Mouse (Mus musculus) C2C12 (cell line): ENCODE measurements around the gene Calb2.

Experiments used
- CEBPB ChIP-seq: IDR thresholded peaks from one replicate; pipeline ENCODE4 v1.6.1; 2011; ENCODE audit warnings: low read depth, mild to moderate bottlenecking, control low read depth, moderate library complexity
- CTCF ChIP-seq: IDR thresholded peaks from one replicate; pipeline ENCODE4 v1.5.1; 2011; ENCODE audit not compliant: control insufficient read depth, insufficient read depth, insufficient read length
- FOSL1 ChIP-seq: IDR thresholded peaks from one replicate; pipeline ENCODE4 v1.8.0; 2011; ENCODE audit warnings: mild to moderate bottlenecking, low read length; ENCODE audit not compliant: poor library complexity, insufficient read depth, severe bottlenecking
- MAX ChIP-seq: IDR thresholded peaks from one replicate; pipeline ENCODE4 v1.6.1; 2011; ENCODE audit warnings: mild to moderate bottlenecking, control low read depth
- MYOD1 ChIP-seq: IDR thresholded peaks from one replicate; pipeline ENCODE4 v1.6.1; 2011; ENCODE audit warnings: low read depth; ENCODE audit not compliant: control insufficient read depth, insufficient read length
- MYOG ChIP-seq: IDR thresholded peaks from one replicate; pipeline ENCODE4 v1.6.1; 2011; ENCODE audit not compliant: control insufficient read depth, insufficient read length; ENCODE audit errors: extremely low read depth
- USF1 ChIP-seq: IDR thresholded peaks from one replicate; pipeline ENCODE4 v1.6.1; 2011; ENCODE audit warnings: low read depth, mild to moderate bottlenecking, control low read depth, moderate library complexity

DNA sequence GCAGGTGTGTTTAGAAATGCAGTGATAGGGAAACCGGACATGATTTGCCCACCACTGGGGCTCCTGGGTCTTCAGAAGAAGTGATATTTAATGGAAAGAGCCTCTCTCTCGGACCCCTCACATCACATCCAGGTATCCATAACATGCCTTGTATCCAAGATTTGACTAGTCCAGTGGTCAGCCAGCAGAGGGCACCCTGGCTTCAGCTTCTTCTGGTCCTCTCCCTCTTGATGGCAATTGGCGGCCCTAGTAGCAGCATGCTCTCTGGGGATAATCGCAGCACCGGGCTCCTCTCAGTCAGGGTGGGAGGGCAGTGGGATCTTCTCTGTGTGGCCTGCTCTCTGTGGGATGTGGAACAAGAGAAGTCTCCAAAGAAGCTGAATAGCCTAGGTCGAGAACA lies 48.3 kb downstream of the Calb2 start:
- TF ChIP-seq CEBPB (no peak), USF1 (no peak), CTCF (no peak), MYOD1 (no peak), MYOG (no peak), MAX (no peak), FOSL1 (no peak)
